Mouse (Mus musculus) stomach, embryonic 14.5 days (tissue): ENCODE measurements around the gene Gm11273. TPM values are rescaled to one million over a fixed set of nuclear protein-coding genes. Genes with fewer than 3 reads are reported as not detected.
"Not testable (repeated sequence)": the region's sequence is repeated elsewhere in the genome, so short reads cannot be mapped to it uniquely, and the experiment has no call there.

Source experiments
- ATAC-seq: fragments of 200-750 bp; cut with Nextera tagmentation; 2 replicates; pipeline ENCODE4 v1.8.0; 2017; ENCODE audit warnings: low read depth, moderate TSS enrichment; ENCODE audit not compliant: insufficient number of reproducible peaks, insufficient read depth, low FRiP score
- H3K27ac ChIP-seq: fragments of 300-500 bp; sonication (generic); 2 replicates; pipeline ENCODE4 v1.5.1; 2014; ENCODE audit warnings: mild to moderate bottlenecking, low read length, moderate library complexity, mixed read lengths
- H3K27me3 ChIP-seq: fragments of 300-500 bp; sonication (generic); 2 replicates; pipeline ENCODE4 v1.6.1; 2014; ENCODE audit warnings: low read length, control low read depth, mixed read lengths; ENCODE audit not compliant: control insufficient read depth, insufficient read depth
- H3K36me3 ChIP-seq: fragments of 300-500 bp; sonication (generic); 2 replicates; pipeline ENCODE4 v1.6.1; 2014; ENCODE audit warnings: mild to moderate bottlenecking, control low read depth, low read length, moderate library complexity, mixed read lengths; ENCODE audit not compliant: control insufficient read depth, insufficient read depth
- H3K4me1 ChIP-seq: fragments of 300-500 bp; sonication (generic); 2 replicates; pipeline ENCODE4 v1.6.1; 2014; ENCODE audit warnings: low read length, control low read depth, mixed read lengths; ENCODE audit not compliant: control insufficient read depth, insufficient read depth
- H3K4me2 ChIP-seq: fragments of 300-500 bp; sonication (generic); replicated peaks from 2 replicates; pipeline ENCODE4 v1.6.1; 2014; ENCODE audit warnings: low read depth, low read length, control low read depth
- H3K4me3 ChIP-seq: fragments of 300-500 bp; sonication (generic); 2 replicates; pipeline ENCODE4 v1.5.1; 2014; ENCODE audit warnings: low read depth, low read length, control low read depth
- H3K9ac ChIP-seq: fragments of 300-500 bp; sonication (generic); replicated peaks from 2 replicates; pipeline ENCODE4 v1.6.1; 2014; ENCODE audit warnings: low read depth, mild to moderate bottlenecking, control low read depth, low read length, moderate library complexity, mixed read lengths
- H3K9me3 ChIP-seq: fragments of 300-500 bp; sonication (generic); 2 replicates; pipeline ENCODE4 v1.6.1; 2016; ENCODE audit warnings: low read depth, low read length, control low read depth; ENCODE audit not compliant: control insufficient read depth
- WGBS: fragments of 180-500 bp; shearing (Covaris S2); extraction: QIAGEN DNeasy Blood & Tissue Kit; methylation state at CpG from one replicate; pipeline ENCODE4 v1.1.7; 2014; 5-methylcytosine and 5-hydroxymethylcytosine counted together
- polyA plus RNA-seq: library from polyadenylated mRNA; unstranded; fragments of >200 nt; fragmentation: Nextera tagmentation; extraction: Ambion mirVana; gene quantifications from 2 replicates; pipeline ENCODE4 v1.2.1, GENCODE M21; 2014

Gm11273 gene
- polyA plus RNA-seq, 1 experiment from 2014 or later, result 6.7 TPM

DNA sequence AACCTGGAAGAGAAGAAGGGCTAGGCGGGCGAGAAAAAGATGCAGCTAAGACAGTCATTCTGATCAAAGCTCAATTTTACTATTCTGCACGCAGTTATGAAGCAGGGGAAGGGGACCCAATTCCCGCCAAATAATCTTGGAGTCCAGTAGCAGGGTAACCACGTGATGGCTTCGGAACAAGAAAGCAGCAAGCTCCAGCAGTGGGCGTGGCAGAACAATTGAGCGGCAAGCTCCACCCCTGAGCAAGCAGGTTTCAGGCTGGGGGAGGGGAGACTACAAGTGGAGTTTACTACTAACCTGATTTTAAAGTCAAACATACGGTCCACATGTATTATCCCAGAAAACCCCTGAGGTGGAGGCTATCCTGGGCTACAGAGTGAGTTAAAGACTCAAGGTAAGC lies 38.7 kb downstream of the Gm11273 start:
- H3K9ac ChIP-seq, H3K9me3 ChIP-seq, H3K27ac ChIP-seq, H3K36me3 ChIP-seq, H3K27me3 ChIP-seq, ATAC-seq, H3K4me2 ChIP-seq, H3K4me3 ChIP-seq, H3K4me1 ChIP-seq: not testable (repeated sequence)
- 50% methylated on average over 9 of the region's 9 CpGs for WGBS

DNA sequence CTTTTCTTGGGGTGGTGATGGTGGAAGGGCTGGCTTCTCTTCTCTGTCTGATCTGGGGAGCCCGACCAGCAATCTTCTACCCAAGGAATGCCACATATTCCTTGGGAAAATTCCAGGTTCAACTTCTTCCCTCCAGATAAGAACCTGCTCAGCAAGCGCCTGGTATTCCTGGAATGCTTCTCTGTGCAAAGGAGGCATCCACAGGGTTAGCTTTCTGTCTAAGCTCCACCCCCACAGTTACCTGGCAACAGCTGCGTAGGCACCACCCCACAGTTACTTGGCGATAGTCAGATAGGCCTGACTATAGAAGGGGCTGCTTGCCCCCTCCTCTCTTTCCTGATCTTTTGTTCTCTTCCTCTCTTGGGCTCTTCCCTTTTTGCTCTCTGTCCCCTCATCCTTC lies 44.9 kb downstream of the Gm11273 start:
- H3K4me3 ChIP-seq, result no peak overlapping the region
- 14% methylated on average over 4 of the region's 4 CpGs for WGBS
- no peak overlapping the region for H3K4me2 ChIP-seq
- no peaks in the 10 kb centered on the region for H3K27me3 ChIP-seq
- ATAC-seq, result peak; percentile 79
- peaks cover 3% of the 10 kb centered on the region; the same call in 1 of the 2 replicates for H3K4me1 ChIP-seq
- no peak overlapping the region for H3K27ac ChIP-seq
- 0 out of 2 replicates have a peak, but pooled peaks cover under 1% of the 10 kb centered on the region for H3K36me3 ChIP-seq
- H3K9me3 ChIP-seq, result no peaks in the 10 kb centered on the region
- H3K9ac ChIP-seq, result no peak overlapping the region

DNA sequence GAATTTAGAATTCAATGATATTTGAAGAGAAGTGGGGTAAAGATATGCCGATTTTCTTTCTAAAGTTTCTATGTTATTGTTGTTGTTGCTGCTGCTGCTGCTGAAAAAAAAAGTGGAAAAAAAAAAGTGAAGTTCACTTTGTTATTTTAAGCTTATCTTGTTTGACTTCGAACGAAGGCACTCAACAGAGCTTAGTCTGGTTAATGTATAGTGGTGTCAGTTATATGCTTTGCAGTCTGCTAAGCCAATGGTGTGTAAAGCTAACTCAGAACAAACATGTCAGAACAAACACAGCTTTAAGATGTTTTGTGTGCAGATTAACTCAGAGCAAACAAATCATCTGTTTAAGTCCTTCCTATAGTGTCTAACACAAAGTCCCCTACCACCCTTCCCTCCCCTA lies 47.1 kb downstream of the Gm11273 start:
- H3K36me3 ChIP-seq, result peaks cover 4% of the 10 kb centered on the region; the same call in 1 of the 2 replicates
- H3K27ac ChIP-seq, result no peak overlapping the region
- peak; percentile 57; the same call in 1 of the 2 replicates for ATAC-seq
- peak overlapping the region; percentile 61 for H3K4me2 ChIP-seq
- H3K4me1 ChIP-seq, result peaks cover 3% of the 10 kb centered on the region; the same call in 1 of the 2 replicates
- H3K9ac ChIP-seq, result no peak overlapping the region
- 56% methylated on average over 3 of the region's 3 CpGs for WGBS
- H3K9me3 ChIP-seq, result no peaks in the 10 kb centered on the region
- no peaks in the 10 kb centered on the region for H3K27me3 ChIP-seq
- H3K4me3 ChIP-seq, result peak overlapping the region; percentile 51

DNA sequence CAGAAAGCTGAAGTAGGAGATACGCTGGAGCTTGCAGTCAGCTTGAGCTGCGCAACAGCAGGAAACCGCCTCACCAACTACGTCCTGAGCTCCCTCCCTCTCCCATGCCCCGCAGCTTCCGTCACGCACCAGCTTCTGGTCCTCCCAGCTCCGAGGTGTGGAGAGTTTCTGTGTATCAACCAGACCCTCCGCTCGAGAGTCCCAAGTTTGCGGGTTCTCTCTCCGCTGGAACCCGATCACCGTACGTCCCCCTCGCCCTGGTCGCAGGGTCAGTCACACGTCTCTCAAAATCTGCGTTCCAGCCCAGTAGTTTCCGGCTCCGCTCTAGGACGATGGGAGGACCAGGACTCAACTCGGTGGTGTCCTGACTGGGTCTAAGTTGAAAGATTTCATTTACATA lies 47.8 kb downstream of the Gm11273 start, which contains the start of gene Zscan26:
TSS of gene Zscan26 (minus strand) at position 282 of the 400 bp plus-strand sequence.
- WGBS, result under 1% methylated on average over 23 of the region's 23 CpGs
- Histone ChIP-seq H3K9me3 (no peaks in the 10 kb centered on the region), H3K4me1 (peaks cover 3% of the 10 kb centered on the region; the same call in 1 of the 2 replicates)

DNA sequence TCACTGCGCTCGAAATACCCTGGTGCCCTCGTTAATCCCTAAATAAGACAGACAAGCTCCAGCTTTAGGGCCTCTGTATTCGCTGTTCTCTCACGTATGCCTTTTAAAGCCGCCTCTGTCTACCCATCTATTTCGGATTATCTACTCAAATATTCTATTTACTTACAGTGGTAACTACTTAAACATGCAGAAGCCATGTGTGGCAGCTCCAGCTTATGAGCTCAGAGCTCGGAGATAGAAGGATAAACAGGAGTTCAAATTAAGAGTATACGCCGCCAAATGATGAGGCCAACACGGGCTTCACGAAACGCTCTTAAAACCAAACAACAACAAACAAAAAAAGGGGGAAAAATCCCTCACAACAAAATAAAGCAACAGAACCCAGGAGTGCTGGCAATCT lies 48.2 kb downstream of the Gm11273 start:
- Histone ChIP-seq H3K4me3 (peak overlapping the region; percentile 51), H3K36me3 (peaks cover 4% of the 10 kb centered on the region; the same call in 1 of the 2 replicates), H3K4me1 (peaks cover 3% of the 10 kb centered on the region; the same call in 1 of the 2 replicates), H3K4me2 (peak overlapping the region; percentile 61), H3K9me3 (no peaks in the 10 kb centered on the region), H3K27me3 (no peaks in the 10 kb centered on the region), H3K9ac (peak overlapping the region; percentile 55), H3K27ac (peak overlapping the region; percentile 77; the same call in 1 of the 2 replicates)
- ATAC-seq, result no peak
- 1% methylated on average over 13 of the region's 13 CpGs for WGBS

More for the DNA sequence above, 47.8 kb downstream of the Gm11273 start, which contains the start of gene Zscan26:
- Histone ChIP-seq H3K4me2 (peak within 1 kb of the TSS; percentile 61), H3K9ac (peak within 1 kb of the TSS; percentile 55), H3K27ac (peak within 1 kb of the TSS; percentile 77), H3K4me3 (peak within 1 kb of the TSS; percentile 51), H3K36me3 (peaks cover 4% of the 10 kb centered on the region; the same call in 1 of the 2 replicates), H3K27me3 (no peaks in the 10 kb centered on the region)
- ATAC-seq, result peak; percentile 87

Other genes starting within 250 kb of the Gm11273 start
- gene Gpx5, start 208.7 kb downstream of the Gm11273 start, polyA plus RNA-seq, result not detected in 2 replicates
- not detected in 2 replicates for gene Gpx6, start 189.3 kb downstream of the Gm11273 start, polyA plus RNA-seq
- not detected in 2 replicates for gene Olfr1367, start 154.5 kb downstream of the Gm11273 start, polyA plus RNA-seq
- gene Zscan12, start 138.6 kb downstream of the Gm11273 start, polyA plus RNA-seq, result 11.5 and 12.3 TPM in 2 replicates
- 81.3 and 85.7 TPM in 2 replicates for gene Zkscan3, start 98.7 kb downstream of the Gm11273 start, polyA plus RNA-seq
- 2.3 and 3.1 TPM in 2 replicates for gene Pgbd1, start 60.4 kb downstream of the Gm11273 start, polyA plus RNA-seq
- gene Zscan26, start 47.7 kb downstream of the Gm11273 start, polyA plus RNA-seq, result 32.6 and 35.8 TPM in 2 replicates
- 2.7 and 2.8 TPM in 2 replicates for gene Nkapl, start 32.9 kb downstream of the Gm11273 start, polyA plus RNA-seq
- 2.9 TPM in 2 replicates for gene Zkscan4, start 22.5 kb downstream of the Gm11273 start, polyA plus RNA-seq
- gene Gm10065, start 22.0 kb downstream of the Gm11273 start, polyA plus RNA-seq, result not detected in 2 replicates
- gene AK157302, start 6.2 kb downstream of the Gm11273 start, polyA plus RNA-seq, result 0.17 and 0.34 TPM in 2 replicates
- gene Zkscan8, start 29.7 kb upstream of the Gm11273 start, polyA plus RNA-seq, result 11.5 and 11.6 TPM in 2 replicates
- gene Olfr1366, start 41.4 kb upstream of the Gm11273 start, polyA plus RNA-seq, result 0.07 and 0.28 TPM in 2 replicates
- 0.06 TPM in 1 of 2 replicates, not detected in the other for gene Olfr1535, start 58.5 kb upstream of the Gm11273 start, polyA plus RNA-seq
- gene Olfr1364, start 80.3 kb upstream of the Gm11273 start, polyA plus RNA-seq, result not detected in 2 replicates
- not detected in 2 replicates for gene Olfr1362, start 112.6 kb upstream of the Gm11273 start, polyA plus RNA-seq
- not detected in 2 replicates for gene Olfr11, start 141.1 kb upstream of the Gm11273 start, polyA plus RNA-seq
- not detected in 2 replicates for gene Olfr1361, start 162.0 kb upstream of the Gm11273 start, polyA plus RNA-seq
- gene Olfr1360, start 176.0 kb upstream of the Gm11273 start, polyA plus RNA-seq, result not detected in 2 replicates
- gene Olfr1359, start 196.7 kb upstream of the Gm11273 start, polyA plus RNA-seq, result not detected in 2 replicates
- 3.7 and 4.3 TPM in 2 replicates for gene Hist1h2bl, start 214.7 kb upstream of the Gm11273 start, polyA plus RNA-seq
- gene Hist1h2ai, start 215.0 kb upstream of the Gm11273 start, polyA plus RNA-seq, result 8.8 and 36.0 TPM in 2 replicates
- 9.0 and 13.1 TPM in 2 replicates for gene Hist1h3h, start 216.2 kb upstream of the Gm11273 start, polyA plus RNA-seq
- gene Hist1h2bm, start 220.6 kb upstream of the Gm11273 start, polyA plus RNA-seq, result 3.1 TPM in 2 replicates
- gene Hist1h4j, start 233.6 kb upstream of the Gm11273 start, polyA plus RNA-seq, result 4.1 and 4.5 TPM in 2 replicates
- gene Hist1h4k, start 249.1 kb upstream of the Gm11273 start, polyA plus RNA-seq, result 10.9 and 13.1 TPM in 2 replicates